In the genomic region with DNA sequence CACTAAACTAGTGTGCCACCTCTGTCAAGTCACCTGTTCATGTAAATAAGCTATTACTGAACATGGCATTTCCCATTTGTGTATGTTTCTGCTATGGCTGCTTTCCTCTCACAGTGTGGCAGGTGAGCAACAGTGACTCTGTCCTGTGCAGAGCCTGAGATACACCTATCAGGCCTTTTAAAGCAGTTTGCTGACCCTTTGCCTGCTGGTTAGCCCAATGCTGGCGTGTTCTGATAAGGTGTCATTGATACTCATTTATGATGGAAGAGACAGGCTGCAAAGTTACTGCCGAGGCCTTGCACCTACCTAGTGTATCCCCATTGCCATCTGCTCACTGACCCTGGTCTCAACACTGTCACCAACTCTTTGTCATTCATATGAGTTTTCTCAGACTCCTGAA, we compare ENCODE assay signal across 30 mouse cellular contexts.
A peak's percentile ranks its signal among the peaks of the same experiment; 100 is the strongest.
DNase-seq lines count a peak whose midpoint lies in the region; ATAC-seq lines count a peak whose summit lies in the region.
"Had no signal": no experiment of that assay in that cellular context is flagged by ENCODE, and none has a peak within 500 bp of the region (broad histone marks: within the 10 kb centered on the region; RNA-seq: fewer than 3 reads in every experiment).

No protein-coding gene starts in this region.

- peak overlapping the region; percentile 81 for H3K27ac ChIP-seq in liver, embryonic 13.5 days
- H3K27ac ChIP-seq: embryonic facial prominence, embryonic 12.5 days; gastrocnemius, adult 2 months; heart, adult 2 months; heart, embryonic 15.5 days; hindbrain, embryonic 13.5 days; limb, embryonic 10.5 days; limb, embryonic 15.5 days; lung, embryonic 15.5 days; midbrain, embryonic 15.5 days; neural tube, embryonic 15.5 days had no signal

- H3K4me2 ChIP-seq in liver, embryonic 13.5 days = peak overlapping the region; percentile 37
- H3K4me2 ChIP-seq: embryonic facial prominence, embryonic 12.5 days; heart, embryonic 15.5 days; hindbrain, embryonic 13.5 days; limb, embryonic 15.5 days; lung, embryonic 15.5 days; midbrain, embryonic 15.5 days; neural tube, embryonic 15.5 days had no signal

- H3K27me3 ChIP-seq in liver, embryonic 13.5 days = no peaks in the 10 kb centered on the region
- H3K27me3 ChIP-seq: embryonic facial prominence, embryonic 12.5 days; heart, embryonic 15.5 days; hindbrain, embryonic 13.5 days; limb, embryonic 15.5 days; lung, embryonic 15.5 days; midbrain, embryonic 15.5 days; neural tube, embryonic 15.5 days had no signal

- peak; percentile 38 for DNase-seq in c-Kit-positive CD71-positive TER-119-negative erythroid progenitor cells, embryonic 14.5 days (ENCODE audit: low read depth)
- DNase-seq in liver, embryonic 13.5 days = peak; percentile 58
- no peak for DNase-seq in heart, adult 8-10 months (ENCODE audit: low spot score)
- DNase-seq in layer of hippocampus, postnatal 14 days (ENCODE audit: low spot score in 2 of 2) = no peak
- DNase-seq: adrenal gland, adult 2 months; B cell, adult 2 months; cerebellum, adult 11-12 months; cerebellum, adult 9-11 months; embryo, embryonic 11 days; gastrocnemius, adult 2 months; heart, adult 2 months; kidney, postnatal 25 days; layer of hippocampus, postnatal 36 days; retina, postnatal 1 day; right cerebral cortex, postnatal 14 days; thymus, postnatal 4 days had no signal

- 25% methylated on average over 2 of the region's 2 CpGs for WGBS in liver, embryonic 13.5 days (ENCODE audit: insufficient replicate concordance)

- no peak overlapping the region for H3K4me3 ChIP-seq in liver, embryonic 13.5 days (replicated peaks)
- H3K4me3 ChIP-seq: embryonic facial prominence, embryonic 12.5 days; gastrocnemius, adult 2 months; heart, adult 2 months; heart, embryonic 15.5 days; hindbrain, embryonic 13.5 days; layer of hippocampus, adult 2 months; limb, embryonic 10.5 days; limb, embryonic 15.5 days; lung, embryonic 15.5 days; midbrain, embryonic 15.5 days; neural tube, embryonic 15.5 days had no signal

- peak; percentile 45 for ATAC-seq in erythroblast, adult 5-6 weeks (replicated peaks; ENCODE audit: low FRiP score, poor library complexity, severe bottlenecking)
- ATAC-seq in liver, embryonic 13.5 days (ENCODE audit: low read depth) = peak; percentile 73
- ATAC-seq in megakaryocyte-erythroid progenitor cell, adult 5-6 weeks (replicated peaks; ENCODE audit: low FRiP score, low TSS enrichment, poor library complexity, severe bottlenecking) = peak; percentile 26; the same call in 1 of the 2 replicates
- ATAC-seq: activated CD4-positive, CD25-positive, alpha-beta regulatory T cell, adult 4 months; forebrain, embryonic 16.5 days; intestine, postnatal 0 days; midbrain, embryonic 15.5 days had no signal

- H3K9me3 ChIP-seq in liver, embryonic 13.5 days (replicated peaks) = no peaks in the 10 kb centered on the region
- H3K9me3 ChIP-seq: embryonic facial prominence, embryonic 12.5 days; heart, embryonic 15.5 days; hindbrain, embryonic 13.5 days; limb, embryonic 10.5 days; limb, embryonic 15.5 days; lung, embryonic 15.5 days; midbrain, embryonic 15.5 days; neural tube, embryonic 15.5 days had no signal

- H3K4me1 ChIP-seq in liver, embryonic 13.5 days (replicated peaks) = peaks cover 82% of the 10 kb centered on the region

- H3K9ac ChIP-seq in liver, embryonic 13.5 days = peak overlapping the region; percentile 48
- H3K9ac ChIP-seq: embryonic facial prominence, embryonic 12.5 days; heart, embryonic 15.5 days; hindbrain, embryonic 13.5 days; limb, embryonic 15.5 days; lung, embryonic 15.5 days; midbrain, embryonic 15.5 days; neural tube, embryonic 15.5 days had no signal

- peaks cover 6% of the 10 kb centered on the region; the same call in 1 of the 2 replicates for H3K36me3 ChIP-seq in liver, embryonic 13.5 days
- H3K36me3 ChIP-seq: embryonic facial prominence, embryonic 12.5 days; heart, embryonic 15.5 days; hindbrain, embryonic 13.5 days; limb, embryonic 10.5 days; limb, embryonic 15.5 days; lung, embryonic 15.5 days; midbrain, embryonic 15.5 days; neural tube, embryonic 15.5 days had no signal

Comparison
In these comparisons a context has a peak if more than half of its experiments do, and no peak if none do; other contexts are left out.
1. DNase-seq: peak in c-Kit-positive CD71-positive TER-119-negative erythroid progenitor cells, embryonic 14.5 days (single experiment) and liver, embryonic 13.5 days (single experiment); none in heart, adult 8-10 months (single experiment) and layer of hippocampus, postnatal 14 days (0 of 2).
2. Peak in every context shown above with its lines, with median percentiles within 50 percentile points of each other: ATAC-seq.